Mouse (Mus musculus): ENCODE measurements around the gene Ube2d1.

Ube2d1 gene

DNA sequence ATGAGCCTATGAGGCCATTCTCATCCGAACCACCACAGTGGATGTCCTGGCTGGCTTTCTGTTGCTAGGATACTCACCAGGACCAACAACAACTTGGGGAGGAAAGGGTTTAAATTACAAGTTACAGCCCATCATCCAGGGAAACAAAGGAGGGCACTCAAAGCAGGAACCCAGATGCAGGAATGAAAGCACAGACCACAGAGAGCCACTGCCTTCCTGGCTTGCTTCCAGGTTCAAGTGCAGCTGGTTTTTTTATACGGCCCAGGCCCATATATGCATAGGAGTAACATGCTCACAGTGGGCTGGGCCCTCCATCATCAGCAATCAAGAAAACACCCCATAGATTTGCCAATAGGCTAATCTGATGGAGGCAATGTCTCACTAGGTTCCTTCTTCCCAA is 62.4 kb downstream of the Ube2d1 start:
- DNase-seq (ENCODE audit: low spot score), result no peak

DNA sequence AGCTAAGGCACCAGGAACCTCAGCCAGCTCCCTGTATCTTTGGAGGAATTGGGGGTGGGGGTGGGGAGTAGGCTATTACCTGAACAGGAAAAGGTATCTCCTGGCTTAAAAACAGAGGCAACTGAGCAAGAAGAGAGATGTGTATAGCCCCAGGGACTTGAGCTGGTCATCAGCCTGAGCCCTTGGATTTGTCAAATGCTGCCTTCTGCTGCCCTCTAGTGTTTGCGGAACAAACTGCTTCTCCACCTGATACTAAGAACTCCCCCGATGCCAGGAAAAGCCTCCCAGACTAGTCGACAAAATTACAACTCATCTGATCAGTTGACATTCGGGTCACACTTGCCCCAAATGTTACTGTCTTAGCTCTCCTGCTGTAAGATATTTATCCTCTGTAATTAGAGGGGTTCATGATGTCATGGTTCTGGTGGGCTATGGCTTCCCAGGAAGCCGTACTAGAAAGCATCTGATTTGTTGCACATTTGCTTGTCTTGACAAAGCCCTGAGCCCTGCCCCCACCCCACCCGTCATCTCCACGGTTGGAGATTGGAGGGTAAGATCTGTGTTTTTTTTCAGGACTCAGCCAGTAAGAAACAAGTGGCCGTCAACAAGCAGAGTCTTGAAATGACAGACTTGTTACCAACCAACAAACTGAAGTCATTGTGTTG is 66.7 kb downstream of the Ube2d1 start:
- peak; percentile 89 for DNase-seq (ENCODE audit: low spot score)

DNA sequence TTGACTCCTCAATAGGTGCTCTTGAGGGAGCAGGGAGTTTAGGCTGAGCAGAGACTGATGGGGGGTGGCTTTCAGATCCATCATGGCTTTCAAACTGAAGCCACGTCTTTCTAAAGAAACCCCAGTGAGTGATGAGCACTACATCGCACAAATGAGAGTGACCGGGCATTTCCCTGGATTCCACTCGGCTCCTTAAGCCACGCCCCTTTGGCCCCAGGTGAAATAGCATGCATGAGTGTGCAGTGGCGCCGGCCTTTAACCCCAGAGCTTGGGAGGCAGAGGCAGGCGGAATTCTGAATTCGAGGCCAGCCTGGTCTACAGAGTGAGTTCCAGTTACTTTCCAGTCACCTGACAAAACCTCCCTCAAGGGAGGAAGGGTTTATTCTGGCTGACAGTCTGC is 69.1 kb downstream of the Ube2d1 start:
- no peak for DNase-seq (ENCODE audit: low spot score)
